ENCODE assay signal across 8 mouse cellular contexts in the genomic region with DNA sequence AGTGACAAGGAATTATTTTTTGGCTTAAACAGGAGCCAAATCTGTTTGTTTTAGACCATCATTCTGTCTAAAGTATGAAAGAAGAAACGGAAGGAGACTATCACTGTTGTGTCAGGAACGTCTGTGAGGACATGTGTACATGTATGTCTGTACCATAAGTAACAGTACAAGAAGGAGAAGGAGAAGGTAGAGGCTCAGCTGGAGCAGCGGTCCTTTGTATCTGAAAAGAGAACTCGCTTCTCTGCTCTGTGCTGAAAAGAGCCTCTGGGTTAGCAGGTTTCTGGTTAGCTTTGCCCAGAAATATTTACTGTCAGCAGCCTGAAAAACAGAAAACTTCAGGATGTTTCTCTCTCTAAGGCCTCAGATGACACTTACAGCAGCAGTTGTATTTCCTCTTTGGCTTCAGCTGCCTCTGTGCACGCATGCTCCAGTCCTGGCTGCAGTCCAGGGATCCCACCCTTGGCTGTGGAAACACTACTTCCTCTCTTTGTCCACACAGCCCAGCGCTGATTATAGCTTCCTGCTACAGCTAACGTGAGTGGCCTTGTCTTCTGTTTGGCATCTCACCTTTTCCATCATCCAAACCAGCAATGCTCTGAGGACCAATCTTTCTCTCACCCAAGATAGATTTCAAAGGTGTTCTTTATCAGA.
A peak's percentile ranks its signal among the peaks of the same experiment; 100 is the strongest.
DNase-seq lines count a peak whose midpoint lies in the region; ATAC-seq and TF ChIP-seq lines count a peak whose summit lies in the region.
"Had no signal": no experiment of that assay in that cellular context is flagged by ENCODE, and none has a peak within 500 bp of the region (broad histone marks: within the 10 kb centered on the region; RNA-seq: fewer than 3 reads in every experiment).

No protein-coding gene starts in this region.

- peak overlapping the region; percentile 82 for H3K27ac ChIP-seq in gastrocnemius, adult 2 months
- H3K27ac ChIP-seq in intestine, embryonic 14.5 days (ENCODE audit: low read depth) = peak overlapping the region; percentile 49
- H3K27ac ChIP-seq in limb, embryonic 10.5 days = peak overlapping the region; percentile 53; the same call in 1 of the 2 replicates
- H3K27ac ChIP-seq: midbrain, embryonic 12.5 days had no signal

- no peaks in the 10 kb centered on the region for H3K27me3 ChIP-seq in intestine, embryonic 14.5 days (replicated peaks; ENCODE audit: control insufficient read depth, insufficient read depth, low read length)
- H3K27me3 ChIP-seq in limb, embryonic 10.5 days (ENCODE audit: low read depth, poor library complexity, severe bottlenecking) = no peaks in the 10 kb centered on the region
- H3K27me3 ChIP-seq: midbrain, embryonic 12.5 days had no signal

- intact Hi-C loops in gastrocnemius, adult 2 months (cut with DNase I) = no loop called here

- H3K9me3 ChIP-seq in intestine, embryonic 14.5 days (ENCODE audit: control insufficient read depth, low read length) = no peaks in the 10 kb centered on the region
- no peaks in the 10 kb centered on the region for H3K9me3 ChIP-seq in limb, embryonic 10.5 days (replicated peaks)
- H3K9me3 ChIP-seq: midbrain, embryonic 12.5 days had no signal

- no peak overlapping the region for H3K4me2 ChIP-seq in intestine, embryonic 14.5 days (ENCODE audit: low read length)
- H3K4me2 ChIP-seq: midbrain, embryonic 12.5 days had no signal

- no peak overlapping the region for H3K4me3 ChIP-seq in gastrocnemius, adult 2 months
- H3K4me3 ChIP-seq in intestine, embryonic 14.5 days (ENCODE audit: low read depth, low read length) = no peak overlapping the region
- H3K4me3 ChIP-seq in limb, embryonic 10.5 days = no peak overlapping the region
- H3K4me3 ChIP-seq: midbrain, embryonic 12.5 days had no signal

- no peak for TF ChIP-seq CTCF in gastrocnemius, adult 2 months (IDR thresholded peaks at IDR 0.05)

- no peaks in the 10 kb centered on the region for H3K36me3 ChIP-seq in intestine, embryonic 14.5 days (ENCODE audit: control insufficient read depth, insufficient read depth, low read length)
- no peaks in the 10 kb centered on the region for H3K36me3 ChIP-seq in limb, embryonic 10.5 days
- H3K36me3 ChIP-seq: midbrain, embryonic 12.5 days had no signal

- peak; percentile 3 for DNase-seq in thymus, postnatal 14 days
- no peak for DNase-seq in thymus, postnatal 10 days (ENCODE audit: low spot score in 2 of 2)
- peak; percentile 90 for DNase-seq in gastrocnemius, adult 2 months
- peak; percentile 77 for DNase-seq in intestine, embryonic 14.5 days (ENCODE audit: low spot score)
- no peak for DNase-seq in limb, embryonic 10.5 days (ENCODE audit: low spot score)
- peak; percentile 29 for DNase-seq in mesoderm, embryonic 11.5 days (ENCODE audit: low read depth, low spot score)
- peak; percentile 3 for DNase-seq in thymus, postnatal 25 days

- peaks cover 15% of the 10 kb centered on the region for H3K4me1 ChIP-seq in intestine, embryonic 14.5 days (replicated peaks; ENCODE audit: control insufficient read depth, insufficient read depth, low read length)
- peaks cover 28% of the 10 kb centered on the region for H3K4me1 ChIP-seq in limb, embryonic 10.5 days
- H3K4me1 ChIP-seq: midbrain, embryonic 12.5 days had no signal

- H3K9ac ChIP-seq in intestine, embryonic 14.5 days (ENCODE audit: low read length) = no peak overlapping the region
- H3K9ac ChIP-seq: midbrain, embryonic 12.5 days had no signal

- ATAC-seq in intestine, embryonic 14.5 days (replicated peaks; ENCODE audit: low FRiP score, low TSS enrichment, low read depth) = no peak; the same call in 1 of the 2 replicates

- 24% methylated on average over 7 of the region's 7 CpGs for WGBS in intestine, embryonic 14.5 days
- 73% methylated on average over 7 of the region's 7 CpGs for WGBS in limb, embryonic 10.5 days

Comparison
In these comparisons a context has a peak if more than half of its experiments do, and no peak if none do; other contexts are left out.
1. DNase-seq: peak in thymus, postnatal 14 days (single experiment), gastrocnemius, adult 2 months (single experiment), intestine, embryonic 14.5 days (single experiment), mesoderm, embryonic 11.5 days (single experiment) and thymus, postnatal 25 days (single experiment); none in thymus, postnatal 10 days (0 of 2) and limb, embryonic 10.5 days (single experiment).
2. Peak in every context shown above with its lines, with median percentiles within 50 percentile points of each other: H3K27ac ChIP-seq.